ENCODE assay signal across 8 mouse cellular contexts in the genomic region with DNA sequence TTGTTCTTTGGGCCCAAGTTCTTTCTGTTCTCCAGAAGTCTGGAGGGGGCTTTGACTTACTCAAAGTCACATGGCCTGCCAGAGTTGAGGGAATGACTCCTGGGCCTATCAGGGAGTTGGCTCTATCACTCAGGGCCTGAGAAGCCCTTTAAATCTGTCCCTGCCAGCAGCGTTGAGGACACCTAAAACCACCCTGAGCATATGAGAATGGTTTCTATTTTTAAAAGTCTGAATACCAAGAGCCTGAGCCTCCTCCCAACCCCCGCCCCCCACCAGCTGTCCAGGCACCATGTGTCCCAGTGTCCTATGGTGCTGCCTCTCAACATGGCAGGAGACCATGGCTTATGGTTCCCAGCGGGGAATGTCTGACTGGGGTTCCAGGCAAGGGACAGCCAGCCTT. TPM values are rescaled to one million over a fixed set of nuclear protein-coding genes. Genes with fewer than 3 reads are reported as not detected.
DNase-seq lines count a peak whose midpoint lies in the region; ATAC-seq lines count a peak whose summit lies in the region.

No protein-coding gene starts in this region.

- DNase-seq in NIH3T3 (ENCODE audit: low read depth), result peak; percentile 46
- DNase-seq in cerebellum, adult 9-11 months, result peak; percentile 83
- peak; percentile 54 for DNase-seq in heart, adult 8-10 months (ENCODE audit: low spot score)
- no peak for DNase-seq in layer of hippocampus, adult 9-10 months (ENCODE audit: low spot score)
- DNase-seq in Muller cell, postnatal 12 days (ENCODE audit: inconsistent ontology term), result no peak
- no peak for DNase-seq in thymus, postnatal 0 days (ENCODE audit: low spot score)
- DNase-seq in urinary bladder, postnatal 36 days (ENCODE audit: low spot score in 2 of 2), result no peak

- H3K9ac ChIP-seq in limb, embryonic 13.5 days, result peak overlapping the region; percentile 86

- WGBS in limb, embryonic 13.5 days, result 60% methylated on average over 3 of the region's 3 CpGs

- ATAC-seq in limb, embryonic 13.5 days (ENCODE audit: low FRiP score, low read depth), result peak; percentile 62

- H3K36me3 ChIP-seq in limb, embryonic 13.5 days, result peaks cover 32% of the 10 kb centered on the region

- H3K27me3 ChIP-seq in limb, embryonic 13.5 days, result no peaks in the 10 kb centered on the region

- no peaks in the 10 kb centered on the region for H3K9me3 ChIP-seq in limb, embryonic 13.5 days

- peaks cover 29% of the 10 kb centered on the region for H3K4me1 ChIP-seq in limb, embryonic 13.5 days

- peak overlapping the region; percentile 85 for H3K4me3 ChIP-seq in limb, embryonic 13.5 days

- H3K27ac ChIP-seq in limb, embryonic 13.5 days, result peak overlapping the region; percentile 84; the same call in 1 of the 2 replicates

- H3K4me2 ChIP-seq in limb, embryonic 13.5 days (replicated peaks), result peak overlapping the region; percentile 98

RNA-seq across cellular contexts. Expression of a gene that starts 1.5 kb away (rescaled TPM):
- 10 to 100 TPM; 77.2 to 97.7 (median 87.6) TPM for total RNA-seq in heart, adult 8-10 months (2022)
- polyA plus RNA-seq in limb, embryonic 13.5 days (2015; fragmentation: Nextera tagmentation; extraction: Ambion mirVana), result 48.1 and 56.8 TPM in 2 replicates
- polyA plus RNA-seq in thymus, postnatal 0 days (2015; fragmentation: Nextera tagmentation; extraction: Ambion mirVana), result 4.5 and 5.3 TPM in 2 replicates

RNA-seq across cellular contexts. Expression of a gene that starts 13.6 kb away (rescaled TPM):
- 1 to 10 TPM in 1 of 4 experiments, under 1 TPM in 3; 0.41 to 1.0 (median 0.60) TPM for total RNA-seq in heart, adult 8-10 months (2022)
- polyA plus RNA-seq in limb, embryonic 13.5 days (2015; fragmentation: Nextera tagmentation; extraction: Ambion mirVana), result 2.6 and 3.4 TPM in 2 replicates
- polyA plus RNA-seq in thymus, postnatal 0 days (2015; fragmentation: Nextera tagmentation; extraction: Ambion mirVana), result 1.4 and 2.2 TPM in 2 replicates

RNA-seq across cellular contexts. Expression of a gene that starts 32.7 kb away (rescaled TPM):
- 100 to 1,000 TPM; 586 to 697 (median 628) TPM for total RNA-seq in heart, adult 8-10 months (2022)
- 2,055 and 2,057 TPM in 2 replicates for polyA plus RNA-seq in limb, embryonic 13.5 days (2015; fragmentation: Nextera tagmentation; extraction: Ambion mirVana)
- 3,802 and 3,817 TPM in 2 replicates for polyA plus RNA-seq in thymus, postnatal 0 days (2015; fragmentation: Nextera tagmentation; extraction: Ambion mirVana)

Comparison
In these comparisons a context has a peak if more than half of its experiments do, and no peak if none do; other contexts are left out.
1. DNase-seq: peak in NIH3T3 (single experiment), cerebellum, adult 9-11 months (single experiment) and heart, adult 8-10 months (single experiment); none in layer of hippocampus, adult 9-10 months (single experiment), Muller cell, postnatal 12 days (single experiment), thymus, postnatal 0 days (single experiment) and urinary bladder, postnatal 36 days (0 of 2).